Mouse (Mus musculus) adrenal gland, adult 18-20 months (tissue): Measurements from ENCODE around the gene Tipin. TPM values are rescaled to one million over a fixed set of nuclear protein-coding genes. Genes with fewer than 3 reads are reported as not detected.

Experiments used
- DNase-seq, 2 experiments: peaks; one replicate each; pipeline ENCODE4 v3.0.0; 2021 to 2022; ENCODE audit warnings: low spot score in 2 of 2
- long read RNA-seq, 2 experiments: library from polyadenylated mRNA; stranded (forward); transcript quantifications; one replicate each; pipeline ENCODE4 v2.0.0; 2021
- total RNA-seq, 2 experiments: library from RNA; stranded (reverse); gene quantifications; 1 replicate in 1 of 2; 2 replicates in 1 of 2; pipeline ENCODE4 v1.2.3; 2021

The Tipin gene
- total RNA-seq: 10 to 100 TPM in 1 of 2 experiments, 1 to 10 TPM in 1; 7.7 to 11.9 TPM
- long read RNA-seq, experiment 1, partial matches to known transcripts: 1 of 5 reads
- long read RNA-seq, experiment 1, other reads (novel, unspliced or antisense): 4 of 5 reads
- long read RNA-seq, experiment 2, partial matches to known transcripts: 2 of 15 reads
- long read RNA-seq, experiment 2, other reads (novel, unspliced or antisense): 12 of 15 reads

GRCm38 (mm10) chr9:64281105-64281780 is at the start of gene Tipin:
Gene Tipin, plus strand, starts transcription at chr9:64281581.
- peak; percentile 97 for DNase-seq

GRCm38 (mm10) chr9:64231674-64232073 is 49.7 kb upstream of the Tipin start:
- DNase-seq: no peak

DNA sequence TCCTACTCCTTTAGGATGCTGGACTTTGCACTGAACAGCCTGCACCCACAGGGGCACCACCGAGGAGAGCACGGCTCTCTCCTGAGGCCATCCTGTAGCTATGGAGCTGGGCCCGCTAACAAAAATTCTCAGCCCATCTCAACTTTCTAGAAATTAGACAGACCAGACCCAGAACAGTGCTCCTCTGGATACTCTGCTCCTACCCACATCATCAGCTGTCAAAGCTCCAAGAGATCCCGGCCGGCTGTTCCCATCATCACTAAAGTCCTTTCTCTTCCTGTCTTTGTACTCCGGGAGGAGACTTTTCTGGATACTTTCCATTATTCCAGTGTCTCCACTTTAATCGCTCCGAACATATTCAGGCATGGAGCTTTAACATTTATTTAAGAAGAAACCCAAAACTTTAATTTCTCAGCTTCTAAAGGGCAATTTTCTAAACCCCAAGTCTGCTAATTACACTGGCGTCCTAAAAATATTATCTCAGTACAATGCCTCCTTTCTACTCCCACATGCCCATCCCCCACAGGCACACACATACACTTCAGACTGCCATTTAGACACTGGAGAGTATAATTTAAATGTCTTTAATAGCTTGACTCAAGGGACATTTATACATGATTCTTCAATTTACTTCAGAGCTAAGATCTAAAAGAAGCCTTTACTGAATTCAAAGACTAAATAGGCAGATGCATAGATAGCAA is 49.0 kb upstream of the Tipin start:
- no peak for DNase-seq

DNA sequence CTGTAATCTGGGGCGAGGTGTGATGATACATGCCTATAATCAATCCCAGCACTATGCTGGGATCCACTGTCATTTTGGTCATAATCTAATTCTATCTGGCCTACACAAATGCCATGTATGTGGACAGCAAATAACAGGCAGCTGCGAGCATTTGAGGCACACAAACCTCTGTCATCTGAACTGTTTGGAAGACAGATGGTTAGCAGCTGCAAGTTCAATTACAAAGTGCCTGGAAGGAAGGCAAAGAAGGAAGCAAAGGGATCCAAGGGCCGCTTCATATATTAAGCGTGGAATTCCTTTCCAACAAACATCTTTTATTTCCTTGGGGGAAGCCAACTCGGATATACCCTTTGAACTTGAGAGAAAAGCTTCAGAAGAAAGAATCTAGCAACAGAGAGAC is 47.7 kb upstream of the Tipin start:
- DNase-seq: no peak

DNA sequence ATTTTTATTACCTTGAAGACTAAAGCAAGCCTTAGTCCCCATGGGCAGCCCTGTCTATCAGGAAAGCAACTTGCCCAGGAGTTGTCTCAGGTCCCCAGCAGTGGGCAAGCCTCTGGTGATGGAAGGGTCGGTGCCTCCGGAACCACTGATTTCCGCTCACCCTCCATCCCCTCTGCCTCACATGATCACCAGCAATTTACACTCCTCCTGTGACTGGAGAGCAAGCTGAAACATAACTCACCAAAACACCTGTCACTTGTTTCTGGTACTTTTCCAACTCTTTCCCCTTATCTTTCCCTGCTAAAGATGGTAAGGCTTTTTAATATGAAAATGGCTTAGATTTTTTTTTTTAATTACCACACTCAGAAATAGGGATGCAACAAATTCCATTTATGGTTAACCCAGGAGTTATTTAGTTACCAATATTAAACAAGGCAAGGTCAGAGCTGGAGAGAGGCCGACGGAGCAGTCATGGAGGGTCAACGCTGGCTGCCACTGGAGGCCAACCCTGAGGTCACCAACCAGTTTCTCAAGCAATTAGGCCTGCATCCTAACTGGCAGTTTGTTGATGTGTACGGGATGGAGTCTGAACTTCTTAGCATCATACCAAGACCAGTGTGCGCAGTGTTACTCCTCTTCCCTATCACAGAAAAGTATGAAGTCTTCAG is 46.5 kb upstream of the Tipin start, which contains the start of gene Uchl4:
Gene Uchl4, plus strand, starts transcription at position 434 of the 668 bp plus-strand sequence.
- no peak for DNase-seq

DNA sequence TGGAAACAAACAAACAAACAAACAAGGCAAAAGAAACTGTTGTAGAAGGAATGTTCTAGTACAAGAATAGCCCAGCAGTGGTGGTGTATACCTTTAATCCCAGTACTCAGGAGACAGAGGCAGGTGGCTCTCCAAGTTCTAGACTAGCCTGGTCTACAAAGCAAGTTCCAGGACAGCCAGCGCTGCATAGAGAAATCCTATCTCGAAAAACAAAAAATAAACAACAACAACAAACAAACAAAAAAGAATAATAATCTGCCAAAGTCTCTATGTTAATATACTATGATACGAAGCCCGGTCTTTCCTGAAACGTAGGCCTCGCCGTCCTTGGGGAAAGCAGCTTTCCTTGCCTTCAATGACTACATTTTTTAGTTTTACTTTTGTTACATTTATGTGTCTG is 45.3 kb upstream of the Tipin start:
- DNase-seq: no peak

GRCm38 (mm10) chr9:64240116-64240515 is 41.3 kb upstream of the Tipin start:
- DNase-seq: no peak

GRCm38 (mm10) chr9:64240681-64241080 is 40.7 kb upstream of the Tipin start:
- DNase-seq: no peak

GRCm38 (mm10) chr9:64242381-64242831 is 39.0 kb upstream of the Tipin start:
- DNase-seq: no peak

- no peak for DNase-seq
These were observed 32.0 kb upstream of the Tipin start for GRCm38 (mm10) chr9:64249371-64249770.

DNA sequence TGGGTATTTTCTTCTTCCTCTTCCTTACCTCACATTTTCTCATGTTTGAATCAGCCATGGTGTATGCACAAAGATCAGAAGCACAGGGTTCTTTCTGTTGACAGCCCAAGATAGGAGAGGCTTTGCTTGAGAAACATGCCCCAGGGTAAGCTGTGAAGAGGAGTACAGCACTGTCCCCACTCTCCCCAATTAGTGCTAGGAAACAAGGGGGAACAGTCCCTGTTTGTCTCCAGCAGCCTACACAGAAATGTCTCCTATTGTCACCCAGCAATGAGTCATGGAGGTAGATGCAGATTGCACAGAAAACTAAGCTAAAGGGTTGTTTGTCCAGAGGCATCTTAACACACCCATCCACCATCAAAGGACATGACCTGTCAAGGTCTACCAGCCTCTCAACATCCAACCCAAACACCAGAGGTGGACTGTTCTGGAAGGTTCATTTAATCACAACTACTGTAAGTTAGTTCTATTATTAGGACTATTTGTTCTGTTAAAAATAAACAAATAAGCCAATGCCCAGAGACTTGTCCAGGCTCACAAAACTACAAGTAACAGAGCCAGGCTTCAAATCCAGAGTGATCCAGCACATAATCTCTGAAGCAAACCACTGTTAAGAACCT is 31.2 kb upstream of the Tipin start:
- no peak for DNase-seq

GRCm38 (mm10) chr9:64252591-64253020 is 28.8 kb upstream of the Tipin start:
- DNase-seq: peak in 1 of 2 experiments; percentile 38

DNA sequence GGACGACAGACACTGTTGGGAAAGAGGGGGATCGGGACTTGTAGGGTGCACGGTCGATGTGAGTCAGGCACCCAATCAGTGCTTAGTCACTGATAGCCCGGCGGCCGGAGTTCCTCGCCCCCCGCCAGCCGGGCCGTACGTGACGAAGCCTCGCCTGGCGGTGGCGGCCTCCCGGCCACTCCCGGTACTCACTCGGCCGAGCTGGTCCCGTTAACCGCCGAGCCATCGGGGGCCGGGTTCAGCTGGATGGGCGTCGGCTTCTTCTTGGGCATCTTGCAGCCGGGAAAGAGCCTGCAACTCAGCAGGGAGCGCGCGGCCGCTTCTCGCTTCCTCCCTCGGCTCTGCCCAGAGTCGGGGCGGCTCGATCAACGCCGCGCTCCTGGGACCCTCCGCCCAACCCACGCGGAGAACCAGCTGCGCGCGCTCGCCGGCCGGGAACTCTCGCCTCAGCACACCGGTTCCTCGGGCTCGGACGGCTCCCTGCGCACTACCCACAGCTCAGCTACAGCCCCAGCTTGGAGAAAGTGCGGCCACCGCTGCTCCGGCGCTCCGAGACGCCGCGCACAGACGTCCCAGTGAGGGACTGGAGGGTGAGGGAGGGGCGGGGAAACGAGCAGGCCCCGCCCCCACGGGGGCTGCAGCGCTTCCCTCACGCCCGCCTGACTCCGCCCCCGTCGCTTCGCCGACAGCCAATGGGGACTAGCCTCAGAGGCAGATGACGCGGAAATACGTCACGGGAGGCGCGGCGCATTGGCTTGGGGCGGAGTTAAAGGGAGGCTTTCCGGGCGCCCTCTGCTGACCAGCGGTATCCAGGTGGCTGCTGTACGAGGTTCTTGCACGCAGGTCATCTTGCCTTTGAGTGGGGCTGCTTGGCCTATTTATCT is 28.1 kb upstream of the Tipin start, which contains the start of gene Map2k1:
Gene Map2k1, minus strand, starts transcription at position 611 of the 884 bp plus-strand sequence.
- peak; percentile 100 for DNase-seq

DNA sequence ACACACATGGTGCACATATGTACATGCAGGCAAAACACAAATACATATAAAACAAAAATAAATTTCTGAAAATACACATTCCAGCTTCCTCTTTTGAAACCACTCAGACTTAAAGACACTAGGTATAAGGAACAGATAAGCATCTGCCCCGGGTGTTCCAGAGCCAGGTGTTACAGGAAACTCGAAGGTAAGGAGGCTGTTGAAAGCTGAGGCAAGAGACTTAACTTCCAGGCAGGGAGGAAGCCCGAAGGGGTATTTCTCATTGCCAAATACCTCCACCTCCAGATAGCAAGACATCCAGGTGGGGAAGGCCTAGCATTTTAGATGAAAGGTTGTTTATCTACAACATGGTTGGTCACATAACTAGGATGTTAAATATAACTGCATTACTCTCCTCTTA is 26.0 kb upstream of the Tipin start:
- no peak for DNase-seq

- DNase-seq: no peak
These were observed 25.2 kb upstream of the Tipin start for GRCm38 (mm10) chr9:64256204-64256603.

GRCm38 (mm10) chr9:64259906-64260305 is 21.5 kb upstream of the Tipin start:
- DNase-seq: no peak

DNA sequence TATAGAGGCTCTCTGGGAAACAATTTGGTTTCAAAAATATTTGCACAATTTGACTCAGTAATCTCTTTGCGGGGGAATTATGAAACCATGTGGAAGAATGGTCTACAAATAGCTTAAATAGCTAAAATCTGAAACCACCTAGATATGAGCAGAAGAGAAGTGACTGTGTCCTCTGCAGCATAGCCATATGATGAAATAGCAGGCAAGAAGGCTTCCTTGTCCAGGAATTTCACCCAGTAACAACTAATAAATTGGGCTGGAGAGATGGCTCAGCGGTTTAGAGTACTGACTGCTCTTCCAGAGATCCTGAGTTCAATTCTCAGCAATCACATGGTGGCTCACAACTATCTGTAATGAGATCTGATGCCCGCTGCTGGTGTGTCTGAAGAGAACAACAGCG is 20.4 kb upstream of the Tipin start:
- DNase-seq: no peak

GRCm38 (mm10) chr9:64264813-64265212 is 16.6 kb upstream of the Tipin start:
- DNase-seq: no peak

DNA sequence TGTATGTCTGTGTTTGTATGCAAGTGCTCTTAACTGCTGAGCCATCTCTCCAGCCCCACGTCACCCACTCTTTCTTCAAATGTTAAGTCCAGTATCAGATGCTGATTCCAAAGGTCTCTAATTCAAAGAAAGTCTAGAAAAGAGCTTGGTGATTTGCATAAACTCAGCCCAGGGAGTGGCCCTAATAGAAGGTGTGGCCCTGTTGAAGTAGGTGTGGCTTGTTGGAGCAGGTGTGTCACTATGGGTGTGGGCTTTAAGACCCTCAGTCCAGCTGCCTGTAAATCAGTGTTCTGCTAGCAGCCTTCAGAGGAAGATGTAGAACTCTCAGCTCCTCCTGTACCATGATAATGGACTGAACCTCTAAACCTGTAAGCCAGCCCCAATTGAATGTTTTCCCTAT is 14.2 kb upstream of the Tipin start:
- no peak for DNase-seq

DNA sequence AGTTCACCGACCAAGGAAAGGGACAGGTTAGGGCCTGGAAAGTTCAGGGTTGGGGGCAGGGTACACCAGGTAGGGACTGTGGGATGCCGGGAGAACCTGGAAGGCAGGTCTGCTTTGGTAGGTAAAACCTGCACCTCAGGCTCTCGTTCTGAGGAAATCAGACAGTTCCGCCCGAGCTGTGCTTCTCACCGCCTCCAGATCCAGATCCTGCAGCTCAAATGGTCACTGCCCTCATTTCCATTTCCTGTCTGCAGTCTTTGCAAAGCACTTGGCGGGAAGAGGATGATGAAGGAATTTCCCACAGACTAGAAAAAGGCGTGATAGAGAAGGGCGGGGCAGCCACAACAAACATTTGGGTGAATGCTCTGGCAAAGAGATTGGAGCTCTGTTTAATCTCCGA is 13.2 kb upstream of the Tipin start:
- no peak for DNase-seq
